Mouse (Mus musculus): ENCODE measurements around the gene 2200002D01Rik.

2200002D01Rik gene

DNA sequence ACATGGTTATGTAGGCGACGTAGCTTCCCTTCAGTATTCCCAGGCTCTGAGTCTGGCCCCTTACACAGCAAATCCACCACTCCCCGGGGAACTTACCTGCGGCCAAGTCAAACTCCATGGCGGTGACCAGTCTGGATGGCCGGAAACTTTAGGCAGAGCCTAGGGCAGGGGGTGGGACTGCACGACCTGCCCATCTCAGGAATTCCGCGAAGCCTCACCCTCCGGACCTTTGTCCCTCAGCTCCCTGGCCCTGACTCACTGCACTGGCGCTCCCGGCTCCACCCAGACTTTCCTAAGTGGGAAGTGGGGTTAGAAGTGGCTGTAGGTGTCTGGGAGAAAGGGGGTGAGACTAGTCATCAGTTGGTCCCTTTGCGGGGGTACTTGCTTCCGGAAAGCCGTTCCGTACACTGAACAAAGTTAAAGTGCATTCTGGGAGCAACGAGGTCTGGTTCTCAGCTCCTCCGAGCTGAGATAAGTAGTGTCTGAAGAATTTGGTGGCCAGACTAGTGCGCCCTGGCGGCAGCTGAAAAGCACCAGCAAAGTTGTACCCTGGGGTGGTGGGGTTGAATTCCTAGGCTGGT, at the start of gene 2200002D01Rik:
Gene 2200002D01Rik, minus strand, starts transcription at position 206 of the 581 bp plus-strand sequence.
- no peak for DNase-seq

DNA sequence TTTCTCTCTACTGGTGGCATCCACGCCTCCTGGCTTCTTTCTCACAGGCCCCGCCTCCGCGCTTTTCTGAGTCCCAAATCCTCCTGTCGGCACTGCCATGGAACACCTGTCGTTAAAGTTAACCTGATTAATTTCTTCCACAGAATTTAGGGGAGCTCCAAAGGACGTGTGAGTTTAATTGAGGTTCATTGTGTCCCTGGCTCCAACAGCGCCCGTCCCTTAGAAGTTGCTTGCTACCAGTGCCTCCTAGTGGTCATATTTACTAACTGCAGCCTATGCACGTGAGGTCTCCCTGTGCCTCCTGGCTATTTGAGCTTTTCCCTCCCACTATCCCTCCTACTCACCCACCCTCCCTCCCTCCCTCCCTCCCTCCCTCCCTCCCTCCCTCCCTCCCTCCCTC, 48.7 kb upstream of the 2200002D01Rik start:
- peak; percentile 81 to 87 for DNase-seq

DNA sequence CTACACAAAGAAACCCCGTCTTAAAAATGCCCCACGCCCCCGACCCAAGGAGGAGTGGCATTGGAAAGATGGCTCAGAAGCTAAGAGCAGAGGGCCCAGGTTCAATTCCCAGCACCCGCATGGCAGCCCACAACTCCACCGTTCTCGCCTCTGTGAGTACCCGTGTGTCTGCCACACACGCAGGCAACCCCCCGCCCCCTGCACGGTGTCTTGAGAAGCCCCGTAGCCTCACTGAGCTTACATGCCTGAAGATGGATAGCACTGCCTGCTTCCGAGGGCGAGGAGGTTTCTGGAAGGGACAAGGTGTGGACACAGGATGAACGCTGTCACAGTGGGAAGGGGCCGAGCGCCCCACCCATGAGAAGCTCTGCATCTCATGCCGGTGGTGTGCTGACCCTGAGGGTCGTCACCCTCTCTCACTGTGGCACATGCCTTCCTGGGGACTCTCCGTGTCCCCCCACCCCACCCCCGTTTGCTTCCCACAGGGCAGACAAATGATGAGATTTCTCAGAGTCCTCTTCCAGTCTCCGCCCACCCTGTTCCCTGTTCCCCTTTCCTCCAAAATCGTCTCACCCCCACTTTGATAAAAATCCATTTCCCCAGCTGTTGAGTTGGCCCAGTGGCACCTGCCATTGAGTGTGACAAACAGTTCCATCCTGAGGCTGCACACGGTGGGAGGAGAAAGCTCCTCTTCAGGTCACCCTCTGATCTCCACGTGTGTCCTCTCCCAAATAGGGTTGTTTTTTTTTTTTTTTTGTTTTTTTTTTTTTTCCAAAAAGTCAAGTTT, 47.8 kb upstream of the 2200002D01Rik start:
- DNase-seq: peak in 1 of 2 experiments; percentile 9

DNA sequence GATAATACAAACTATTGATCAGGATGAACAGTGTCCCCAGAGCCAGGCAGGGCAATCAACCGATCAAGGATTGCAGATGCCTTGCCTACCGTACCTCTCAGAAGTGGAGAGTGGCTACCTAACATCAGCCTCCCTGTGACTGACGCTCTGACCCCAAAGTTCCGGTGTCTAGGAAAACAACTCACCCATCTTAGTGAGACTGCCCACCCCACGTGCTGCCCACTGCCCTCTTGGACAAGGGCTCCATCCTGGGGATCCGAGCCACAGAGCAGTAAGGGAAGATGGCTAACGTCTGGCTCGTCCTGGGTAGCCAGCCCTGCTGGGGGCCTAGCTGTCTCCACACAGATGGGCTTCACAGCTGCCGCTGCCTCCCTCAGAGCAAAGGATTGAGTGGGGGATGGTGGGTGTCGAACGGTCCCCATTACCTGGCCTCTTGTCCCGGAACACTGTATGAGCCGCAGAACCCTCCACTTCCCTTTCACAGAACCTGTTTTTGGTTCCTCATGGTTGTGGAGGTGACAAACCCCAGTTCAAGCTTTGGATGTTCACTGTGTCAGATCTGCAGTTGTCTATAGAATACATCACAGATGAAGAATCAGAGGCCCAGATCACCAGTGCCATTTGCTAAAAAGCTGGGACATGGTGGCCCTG, 46.0 kb upstream of the 2200002D01Rik start:
- no peak for DNase-seq

DNA sequence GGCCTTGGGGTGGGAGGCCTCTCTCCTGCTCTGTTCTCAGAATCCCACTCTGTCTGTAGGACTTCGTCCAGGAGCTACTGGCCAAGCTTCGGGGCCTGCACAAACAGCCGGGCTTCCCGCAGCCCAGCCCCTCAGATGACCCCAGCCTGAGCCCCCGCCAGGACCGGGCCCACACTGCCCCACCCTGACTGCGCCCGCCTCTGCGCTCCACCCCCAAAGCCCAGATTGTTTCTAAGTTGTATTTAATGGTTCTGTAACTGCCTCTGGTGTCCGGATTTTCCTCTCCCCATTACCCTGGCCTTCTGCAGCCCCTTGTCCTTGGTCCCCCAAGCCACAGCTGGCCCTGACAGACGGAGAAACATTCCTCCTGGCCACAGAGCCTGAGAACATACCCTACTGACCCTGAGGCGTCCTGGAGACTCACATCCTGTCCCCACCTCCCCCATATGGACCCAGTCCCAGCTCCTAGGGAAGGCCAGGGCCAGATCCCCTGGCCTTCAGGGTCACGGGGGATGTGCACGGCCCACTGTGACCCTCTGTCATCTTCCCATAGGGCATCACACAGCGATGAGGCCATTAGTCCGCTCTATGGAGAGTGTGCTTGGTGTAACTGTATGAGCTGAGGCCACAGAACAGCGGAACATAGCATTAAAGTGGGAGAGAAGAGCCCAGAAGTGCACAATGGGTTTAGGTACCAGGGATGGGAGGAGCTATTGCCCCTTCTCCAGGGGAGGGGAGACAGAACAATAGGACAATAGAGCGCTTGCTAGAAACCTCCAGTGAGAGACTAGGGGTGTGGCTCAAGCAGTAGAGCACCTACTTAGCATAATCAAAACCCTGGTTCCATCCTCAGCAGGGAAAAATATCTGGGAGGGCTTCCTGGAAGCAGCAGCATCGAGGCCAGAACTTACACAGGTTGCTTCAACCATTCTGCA, 45.1 kb upstream of the 2200002D01Rik start:
- DNase-seq: peak in 1 of 2 experiments; percentile 61

DNA sequence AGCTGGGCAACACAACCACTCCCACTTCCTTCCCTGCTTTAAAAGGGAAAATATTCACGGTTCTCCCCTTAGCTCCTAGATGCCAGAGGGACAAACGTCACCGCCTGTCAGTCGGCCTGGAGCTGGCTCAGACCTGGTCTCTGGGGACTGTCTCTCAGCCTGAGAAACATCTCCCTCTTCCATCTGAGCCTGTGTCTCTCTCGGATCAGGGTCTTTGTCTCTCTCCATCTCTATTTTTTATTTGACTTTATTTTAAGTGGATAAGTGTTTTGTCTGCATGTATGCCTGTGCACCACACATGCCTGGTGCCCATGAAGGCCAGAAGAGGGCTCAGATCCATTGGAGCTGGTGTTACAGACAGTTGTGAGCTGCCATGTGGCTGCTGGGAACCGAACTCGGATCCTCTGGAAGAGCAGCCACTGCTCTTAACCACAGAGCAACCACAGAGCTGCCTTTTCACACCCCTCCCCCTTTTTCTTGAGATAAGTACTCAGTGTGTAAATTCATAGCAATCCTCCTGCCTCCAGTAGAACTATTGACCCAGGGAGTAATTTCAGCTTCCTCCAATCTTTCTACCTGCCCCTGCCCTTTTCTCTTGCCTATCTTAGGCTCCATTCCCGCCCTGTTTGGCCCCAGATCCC, 44.3 kb upstream of the 2200002D01Rik start:
- peak; percentile 73 to 79 for DNase-seq

DNA sequence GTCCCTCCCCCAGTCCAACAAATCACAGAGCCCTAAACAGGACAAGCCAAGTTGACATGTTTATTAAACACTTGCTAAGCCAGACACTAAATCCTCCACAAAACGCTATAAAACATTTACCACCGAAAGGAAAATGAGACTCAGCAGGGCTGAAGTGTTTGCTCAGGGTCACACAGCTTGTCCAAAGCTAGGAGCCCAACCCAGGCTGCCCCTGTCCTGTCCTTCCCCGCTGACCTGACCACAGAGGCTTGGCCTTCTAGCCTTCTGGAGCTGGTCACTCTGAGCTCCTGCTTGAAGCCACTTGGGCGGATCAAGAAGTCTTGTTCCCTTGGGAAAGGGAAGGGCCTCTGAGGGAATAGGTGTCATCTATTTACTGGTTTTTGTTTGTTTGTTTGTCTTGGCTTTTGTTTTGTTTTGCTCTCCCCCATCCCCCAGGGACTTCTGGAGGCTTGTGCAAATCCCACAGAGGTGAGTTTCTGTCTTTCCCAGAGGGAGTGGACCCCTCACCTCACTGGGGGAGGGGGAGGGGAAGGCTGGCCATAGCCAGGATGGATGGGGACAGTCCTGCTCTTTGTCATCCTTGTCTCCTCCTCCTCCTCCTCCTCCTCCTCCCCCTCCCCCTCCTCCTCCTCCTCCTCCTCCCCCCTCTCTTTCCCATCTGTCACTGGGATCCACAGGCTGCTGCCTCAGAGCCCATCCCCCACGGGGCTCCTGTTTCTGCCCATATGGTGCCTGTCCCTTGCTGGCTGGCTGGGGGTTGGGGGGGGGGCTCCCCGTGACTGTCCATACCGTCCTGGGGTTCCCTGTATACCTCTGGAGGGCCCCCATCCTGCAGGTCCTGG, 43.6 kb upstream of the 2200002D01Rik start:
- peak; percentile 86 to 91 for DNase-seq

DNA sequence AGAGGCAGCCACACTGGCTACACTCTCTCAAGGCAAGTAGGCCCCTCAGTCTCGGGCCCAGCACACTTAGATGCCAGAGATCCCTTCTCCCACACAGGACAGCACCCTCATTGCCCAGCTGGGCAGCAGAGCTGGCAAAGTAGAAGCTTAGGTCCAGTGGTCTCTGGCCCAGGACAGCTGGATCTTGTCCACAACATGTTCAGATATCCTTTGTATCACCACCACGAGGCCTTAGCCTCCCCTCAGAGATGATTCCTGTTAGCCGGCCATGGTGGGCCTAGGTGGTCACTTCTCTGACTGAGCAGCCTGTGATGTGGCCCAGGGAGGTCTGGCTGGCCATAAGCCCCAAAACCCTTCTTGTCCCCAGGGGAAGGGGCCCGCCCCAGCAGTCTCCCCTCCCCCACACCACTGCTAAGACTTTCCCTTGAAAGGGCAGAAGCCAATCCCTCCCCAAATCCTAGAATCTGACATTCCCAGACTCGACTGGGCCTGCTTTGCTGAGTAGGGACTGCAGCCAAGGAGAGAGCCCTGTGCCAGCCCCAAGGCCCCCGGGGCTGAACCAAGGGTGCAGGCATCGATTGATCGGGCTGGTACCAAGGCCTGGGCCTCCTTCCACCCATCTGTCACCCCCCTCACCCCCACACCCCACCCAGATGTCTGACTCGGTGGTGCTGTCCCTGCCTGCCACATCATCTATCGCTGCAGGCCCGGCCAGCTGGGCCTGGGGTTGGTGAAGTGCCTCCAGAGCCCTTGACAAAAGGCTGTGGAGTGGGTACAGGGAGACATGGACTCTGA, 42.6 kb upstream of the 2200002D01Rik start:
- peak; percentile 63 to 79 for DNase-seq

DNA sequence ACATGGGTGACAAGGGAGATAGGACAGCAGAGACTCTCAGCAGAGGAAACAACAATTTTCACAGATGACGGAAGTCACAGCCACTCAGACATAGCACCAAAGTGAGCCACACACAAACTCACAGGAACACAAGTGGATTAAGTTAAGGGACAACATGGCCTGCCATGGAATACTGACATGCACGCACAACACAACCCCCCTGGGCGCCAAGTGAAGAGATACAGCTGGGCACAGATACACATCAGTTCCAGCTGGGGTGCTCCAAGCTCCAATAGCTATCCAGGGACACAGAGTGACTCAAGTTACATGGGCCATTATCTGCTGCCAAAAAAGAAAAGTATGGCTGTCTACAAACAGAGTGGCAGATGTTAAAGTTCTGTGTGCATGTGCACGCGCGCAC, 41.6 kb upstream of the 2200002D01Rik start:
- no peak for DNase-seq

DNA sequence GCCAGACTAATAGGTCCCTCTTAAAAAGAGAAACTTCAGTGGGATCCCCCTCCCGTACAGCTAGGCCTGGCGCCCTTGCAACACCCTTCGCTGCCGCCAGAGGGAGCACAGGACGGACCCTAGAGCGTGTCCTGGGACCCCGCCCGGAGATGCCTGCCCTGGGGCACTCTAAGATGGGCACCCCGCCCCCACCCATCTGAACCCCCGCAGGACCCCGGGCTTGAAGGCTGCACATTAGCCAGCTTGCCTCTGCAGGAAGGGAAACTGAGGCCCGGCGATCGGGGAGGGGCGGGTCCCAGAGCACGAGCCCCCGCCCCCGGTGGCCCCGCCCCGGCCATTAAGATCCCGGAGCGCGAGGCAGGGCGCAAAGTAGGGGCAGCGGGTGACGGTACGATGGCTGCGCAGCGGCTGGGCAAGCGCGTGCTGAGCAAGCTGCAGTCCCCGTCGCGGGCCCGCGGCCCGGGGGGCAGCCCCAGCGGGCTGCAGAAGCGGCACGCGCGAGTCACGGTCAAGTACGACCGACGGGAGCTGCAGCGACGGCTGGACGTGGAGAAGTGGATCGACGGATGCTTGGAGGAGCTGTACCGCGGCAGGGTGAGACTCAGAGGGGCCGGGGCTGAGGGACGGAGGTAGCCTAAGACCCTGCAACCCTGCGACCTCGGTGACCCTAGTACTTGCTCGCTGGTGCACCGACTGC, 40.8 kb upstream of the 2200002D01Rik start, which contains the start of gene Ppp1r14a:
Gene Ppp1r14a, plus strand, starts transcription at position 367 of the 697 bp plus-strand sequence.
- peak; percentile 90 to 91 for DNase-seq

DNA sequence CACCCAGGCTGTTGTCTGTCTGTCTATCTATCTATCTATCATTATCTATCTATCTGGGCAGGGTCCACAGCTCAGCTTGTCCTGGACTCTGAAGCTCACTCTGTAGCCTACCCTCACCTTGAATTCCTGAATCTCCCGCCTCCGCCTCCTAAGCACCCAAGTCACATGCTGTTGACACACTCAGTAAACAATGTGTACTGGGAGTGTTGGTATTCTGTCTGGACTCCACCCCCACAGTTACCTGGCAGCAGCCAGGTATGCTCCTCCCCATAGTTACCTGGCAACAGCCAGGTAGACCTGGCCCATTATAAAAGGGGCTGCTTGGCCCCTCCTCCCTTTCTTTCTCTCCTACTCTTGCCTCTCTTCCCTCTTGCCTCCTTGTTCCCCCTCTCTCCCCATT, 39.8 kb upstream of the 2200002D01Rik start:
- no peak for DNase-seq

DNA sequence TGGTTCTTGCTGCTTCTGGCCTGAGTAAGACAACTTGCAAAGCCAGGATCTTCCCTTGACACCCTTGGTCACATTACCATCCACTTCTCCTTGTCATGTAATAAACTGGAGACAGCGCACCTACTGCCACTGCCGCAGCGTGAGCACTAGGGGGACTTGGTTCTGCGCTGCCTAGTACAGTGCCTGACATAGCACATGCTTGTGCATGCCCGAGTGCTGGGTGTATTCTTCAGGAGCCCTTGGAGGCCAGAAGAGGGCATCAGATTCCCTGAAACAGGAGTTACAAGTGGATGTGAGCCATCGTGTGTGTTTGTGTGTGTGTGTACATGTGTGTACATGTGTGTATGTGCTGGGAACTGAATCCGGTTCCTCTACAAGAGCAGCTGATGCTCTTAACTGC, 39.2 kb upstream of the 2200002D01Rik start:
- no peak for DNase-seq

DNA sequence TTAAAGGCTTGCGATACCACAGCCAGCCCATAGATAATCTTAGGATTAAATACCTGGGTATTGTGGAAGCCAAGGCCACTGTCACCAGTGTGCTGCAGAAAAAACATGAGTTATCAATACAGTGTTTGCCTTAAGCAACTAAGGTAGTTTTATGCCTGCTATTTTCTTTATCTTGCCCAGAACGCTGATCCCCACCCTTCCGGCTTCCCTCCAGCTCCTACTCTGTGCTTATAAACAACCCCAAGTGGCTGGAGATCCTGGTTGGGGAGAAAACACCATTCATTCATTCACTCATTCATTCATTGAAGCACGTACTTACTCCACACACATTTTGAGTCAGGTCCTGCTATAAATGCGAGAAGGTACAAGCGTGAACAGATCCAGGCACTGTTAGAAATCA, 36.3 kb upstream of the 2200002D01Rik start:
- DNase-seq: no peak

DNA sequence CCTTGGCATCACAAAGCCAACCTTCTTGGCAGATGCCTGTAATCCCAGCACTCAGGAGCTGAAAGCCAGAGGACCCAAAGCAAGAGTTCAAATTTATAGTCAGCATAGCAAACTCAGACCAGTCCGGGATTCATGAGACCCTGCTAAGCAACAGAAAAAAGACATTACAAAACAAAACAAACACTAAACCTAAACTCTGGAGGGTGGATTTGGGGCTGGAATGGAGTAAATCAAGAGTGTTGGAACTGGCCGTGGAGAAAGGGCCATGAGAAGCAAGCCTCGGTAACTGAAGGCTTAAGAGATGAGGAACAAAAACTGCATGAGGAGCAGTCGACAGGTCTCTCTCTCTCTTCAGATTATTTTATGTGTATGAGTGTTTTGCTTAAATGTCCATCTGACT, 35.6 kb upstream of the 2200002D01Rik start:
- no peak for DNase-seq

DNA sequence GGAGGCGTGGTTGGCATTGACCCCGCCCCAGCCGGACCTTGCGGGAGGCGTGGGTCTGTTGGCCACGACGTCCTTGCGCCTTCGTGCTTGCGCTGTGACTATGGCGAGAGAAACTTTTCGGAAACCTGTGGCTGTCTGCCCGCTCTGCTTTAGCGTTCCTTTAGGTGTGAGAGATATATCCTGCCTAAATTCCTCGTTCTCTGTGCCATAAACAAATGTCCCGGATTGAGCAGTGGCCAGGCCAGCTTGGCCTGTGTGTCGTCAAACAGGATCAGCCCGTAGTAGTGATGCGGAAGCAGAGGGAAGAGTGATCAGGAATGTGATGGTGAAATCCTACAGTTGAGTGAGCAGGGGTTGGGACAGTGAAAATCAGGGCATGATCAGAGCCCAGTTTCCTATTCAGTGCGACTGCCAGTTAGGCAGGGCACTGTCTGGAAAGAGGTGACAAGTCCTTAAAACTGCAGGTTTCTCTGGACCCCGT, 33.8 kb upstream of the 2200002D01Rik start:
- no peak for DNase-seq

DNA sequence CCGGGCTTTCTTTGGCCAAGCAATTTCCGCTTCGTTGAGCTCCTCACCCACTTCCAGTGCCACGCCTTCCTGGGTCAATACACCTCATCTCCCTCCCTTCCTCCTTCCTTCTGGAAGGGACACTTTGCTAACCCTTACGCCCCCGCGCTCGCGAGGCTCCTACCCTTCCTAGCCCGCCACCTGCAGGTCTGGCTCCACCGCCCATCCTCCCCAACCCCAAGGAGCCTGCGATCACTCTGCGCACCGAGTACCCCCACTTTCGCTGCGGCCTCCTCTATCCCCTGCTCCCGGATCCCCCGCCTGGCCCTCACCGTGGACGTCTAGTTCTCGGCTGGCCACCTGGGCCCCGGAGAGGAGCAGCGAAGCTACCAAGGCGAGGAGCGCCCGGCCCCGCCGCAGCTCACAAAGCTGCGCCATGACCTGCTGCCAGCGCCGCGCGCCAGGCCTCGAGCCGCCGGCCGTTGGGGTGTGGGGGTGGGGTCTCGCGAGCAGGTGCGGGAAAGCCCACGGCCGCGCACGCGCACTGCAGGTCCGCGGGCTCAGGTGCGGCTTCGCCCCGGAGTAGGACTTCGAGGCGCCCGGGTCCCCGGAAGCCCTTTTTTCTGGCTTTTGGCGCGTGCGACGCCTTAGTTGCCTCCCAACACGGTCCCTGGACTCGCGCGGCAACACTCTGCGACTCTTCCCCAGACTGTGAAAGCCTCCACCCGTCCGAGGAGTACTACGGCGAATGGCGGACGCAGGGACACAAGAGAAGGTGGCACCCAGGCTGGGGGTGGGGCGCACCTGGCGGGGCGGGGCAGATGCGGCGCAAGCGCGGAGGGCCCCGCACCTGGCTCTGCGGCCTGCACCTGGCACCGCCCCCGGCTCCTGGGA, 33.2 kb upstream of the 2200002D01Rik start, which contains the start of gene Spint2:
Gene Spint2, minus strand, starts transcription at position 712 of the 873 bp plus-strand sequence.
- peak; percentile 83 to 85 for DNase-seq

DNA sequence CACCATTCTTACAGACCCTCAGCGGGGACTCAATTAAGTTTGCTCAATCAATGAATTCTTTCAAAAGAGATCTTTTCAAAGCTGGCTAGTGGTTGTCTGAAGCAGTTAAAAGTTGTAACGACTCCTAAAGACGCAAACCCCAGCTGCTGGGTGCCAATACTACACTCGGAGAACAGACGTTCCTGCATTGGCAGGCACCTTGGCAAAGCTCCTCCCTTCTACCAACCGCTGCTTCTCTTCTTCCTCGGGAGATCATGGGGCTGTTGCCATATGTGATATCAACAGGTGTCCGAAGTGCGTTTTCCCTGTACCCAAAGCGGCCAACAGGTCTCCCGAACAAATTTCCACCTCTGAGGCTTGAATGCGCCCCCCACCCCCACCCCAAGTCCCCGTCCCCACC, 32.5 kb upstream of the 2200002D01Rik start:
- DNase-seq: peak in 1 of 2 experiments; percentile 42

DNA sequence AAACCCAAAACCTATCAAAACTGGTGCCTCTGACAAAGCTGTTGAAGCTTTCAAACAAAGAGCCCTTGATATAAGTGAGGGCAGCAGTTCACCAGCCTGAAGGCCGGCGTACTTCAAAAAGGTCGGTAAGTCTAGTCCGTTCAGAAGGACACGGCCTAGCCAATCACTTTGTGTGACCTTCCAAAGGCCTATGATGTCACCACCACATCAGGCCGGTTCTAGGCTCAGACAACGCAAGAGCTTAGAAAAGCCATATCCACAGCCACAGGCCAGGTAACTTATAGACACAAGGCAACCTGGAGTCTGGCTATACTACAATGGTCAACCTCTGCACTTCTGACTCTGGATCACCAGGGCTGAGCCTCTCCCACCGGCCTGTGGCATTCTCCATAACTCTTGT, 31.7 kb upstream of the 2200002D01Rik start:
- no peak for DNase-seq
